Mouse (Mus musculus): ENCODE measurements around the gene Psme3.

Gene Psme3

DNA sequence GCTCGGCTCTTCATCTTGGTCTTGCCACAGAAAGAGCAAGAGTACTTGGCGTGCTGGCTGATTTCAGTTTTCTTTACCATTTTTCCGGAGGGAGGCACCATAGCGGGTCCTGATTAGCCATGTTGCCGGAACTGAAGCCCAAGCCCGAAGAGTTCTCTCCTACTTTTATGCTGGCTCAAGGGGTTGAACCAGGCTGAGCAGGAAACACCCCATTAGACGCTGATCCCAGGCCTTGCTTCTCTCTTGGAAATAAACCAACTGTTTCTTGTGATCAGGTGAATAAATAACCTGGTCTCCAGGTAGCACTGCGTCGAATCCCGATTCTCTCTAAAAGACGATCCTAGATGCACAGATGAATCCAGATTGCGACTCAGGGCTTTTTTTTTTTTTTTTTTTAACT lies 37.4 kb downstream of the Psme3 start:
- DNase-seq (ENCODE audit: low spot score) = no peak

- no peak for DNase-seq (ENCODE audit: low spot score)
Measured at GRCm38 (mm10) chr11:101354438-101355010, 38.5 kb downstream of the Psme3 start.

- DNase-seq (ENCODE audit: low spot score) = no peak
Measured at GRCm38 (mm10) chr11:101355916-101356315, 39.9 kb downstream of the Psme3 start.

DNA sequence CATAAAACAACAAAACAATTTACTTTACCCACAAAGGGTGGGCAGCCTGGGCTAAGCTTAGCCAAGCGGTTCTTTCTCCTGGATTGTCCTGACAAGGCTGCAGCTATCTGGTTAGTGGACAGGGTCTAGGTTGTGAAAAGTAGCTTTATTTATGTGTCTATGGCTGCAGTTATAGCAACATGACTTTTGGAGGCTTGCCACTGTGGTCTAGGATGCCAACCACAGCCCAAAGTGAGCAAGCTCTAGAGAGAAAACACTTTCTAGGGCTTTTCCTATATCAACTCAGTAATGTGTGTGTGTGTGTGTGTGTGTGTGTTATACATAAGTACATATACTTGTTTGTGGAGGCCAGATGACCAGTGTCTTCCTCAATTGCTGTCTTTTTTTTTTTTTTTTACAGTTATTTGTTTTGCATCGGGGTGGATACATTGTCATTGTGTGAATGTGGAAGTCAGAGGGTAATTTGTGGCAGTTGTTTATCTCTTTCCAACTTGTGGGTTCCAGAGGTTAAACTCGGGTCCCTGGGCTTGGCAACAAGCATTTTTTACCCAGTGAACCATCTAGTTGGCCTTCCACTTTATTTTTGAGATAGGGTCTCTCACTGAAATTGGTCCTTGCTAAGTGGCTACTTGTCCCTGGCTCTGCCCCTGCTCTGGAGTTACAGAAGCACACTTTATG lies 41.6 kb downstream of the Psme3 start:
- DNase-seq (ENCODE audit: low spot score) = no peak

DNA sequence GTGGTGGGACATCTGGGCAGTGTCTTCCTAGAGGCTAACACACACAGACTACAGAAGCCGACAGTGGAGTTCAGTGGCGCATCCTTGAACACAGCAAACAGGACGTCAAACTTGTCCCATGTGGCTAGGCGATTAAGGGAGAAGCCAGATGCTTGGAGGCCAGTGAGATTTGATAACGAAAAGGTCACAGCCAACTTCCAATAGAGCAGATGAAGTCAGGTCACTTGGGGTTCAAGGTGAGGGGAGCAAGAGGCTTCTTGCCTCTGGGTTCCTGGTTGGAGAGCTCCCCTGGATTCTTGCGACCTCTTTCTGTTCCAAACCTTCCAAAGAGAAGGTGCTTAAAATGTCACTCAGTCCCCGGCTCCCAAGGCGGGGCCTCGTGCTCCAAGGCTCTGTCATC lies 43.8 kb downstream of the Psme3 start:
- no peak for DNase-seq (ENCODE audit: low spot score)

DNA sequence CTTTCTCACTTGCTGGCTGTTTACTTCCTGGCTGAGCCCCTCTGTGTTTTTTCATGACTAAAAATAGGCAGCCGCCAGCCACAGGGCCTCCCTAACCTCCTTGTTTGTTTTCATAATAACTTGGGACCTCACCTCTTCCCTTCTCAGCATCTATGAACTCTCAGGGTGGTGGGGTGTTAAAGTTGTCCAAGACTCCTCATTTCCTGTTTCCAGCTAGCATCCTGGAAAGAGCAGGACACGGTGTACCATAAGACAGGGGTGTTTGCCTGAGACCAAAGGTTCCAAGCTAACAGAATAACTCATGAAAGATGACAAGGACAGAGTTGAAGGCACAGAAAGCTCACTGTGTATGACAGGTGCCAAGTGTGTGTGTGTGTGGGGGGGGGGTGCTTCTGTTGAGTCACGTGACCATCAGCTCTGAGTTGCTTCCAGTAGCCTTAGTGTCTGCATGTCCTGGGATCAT lies 44.7 kb downstream of the Psme3 start:
- DNase-seq (ENCODE audit: low spot score) = no peak

DNA sequence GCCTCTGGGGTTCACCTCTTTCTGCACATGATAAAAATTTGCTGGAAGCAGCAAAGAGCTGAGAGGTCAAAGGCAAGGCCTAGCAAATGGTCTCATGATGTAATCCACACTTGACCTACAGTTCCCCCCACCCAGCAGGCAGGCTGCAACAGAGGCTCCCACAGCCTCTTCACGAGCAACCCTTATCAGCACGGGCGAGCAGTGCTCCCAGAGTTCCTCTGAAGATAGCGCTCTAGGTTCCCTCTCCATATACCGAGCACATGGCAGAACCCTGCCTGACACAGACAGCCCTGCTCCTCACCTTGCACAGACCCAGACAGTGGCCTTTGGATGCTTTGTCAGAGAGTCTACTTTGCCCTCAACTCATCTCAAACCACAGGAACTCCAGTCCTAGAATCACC lies 48.5 kb downstream of the Psme3 start:
- no peak for DNase-seq (ENCODE audit: low spot score)

- no peak for DNase-seq (ENCODE audit: low spot score)
Measured at GRCm38 (mm10) chr11:101367326-101367935, 51.4 kb downstream of the Psme3 start, which contains the start of gene G6pc. Gene G6pc (plus strand): TSS chr11:101367561.

- DNase-seq (ENCODE audit: low spot score) = no peak
Measured at GRCm38 (mm10) chr11:101370141-101370540, 54.1 kb downstream of the Psme3 start.

Measured in urinary bladder, postnatal 25 days (tissue).